Mouse (Mus musculus): Measurements from ENCODE around the gene Fbxw22.
"Not testable (repeated sequence)": the region's sequence is repeated elsewhere in the genome, so short reads cannot be mapped to it uniquely, and the experiment has no call there.

Fbxw22 gene

GRCm38 (mm10) chr9:109404196-109404595, at the start of gene Fbxw22:
TSS of gene Fbxw22 (minus strand) at chr9:109404296.
- DNase-seq (ENCODE audit: low read depth) = not testable (repeated sequence)

DNA sequence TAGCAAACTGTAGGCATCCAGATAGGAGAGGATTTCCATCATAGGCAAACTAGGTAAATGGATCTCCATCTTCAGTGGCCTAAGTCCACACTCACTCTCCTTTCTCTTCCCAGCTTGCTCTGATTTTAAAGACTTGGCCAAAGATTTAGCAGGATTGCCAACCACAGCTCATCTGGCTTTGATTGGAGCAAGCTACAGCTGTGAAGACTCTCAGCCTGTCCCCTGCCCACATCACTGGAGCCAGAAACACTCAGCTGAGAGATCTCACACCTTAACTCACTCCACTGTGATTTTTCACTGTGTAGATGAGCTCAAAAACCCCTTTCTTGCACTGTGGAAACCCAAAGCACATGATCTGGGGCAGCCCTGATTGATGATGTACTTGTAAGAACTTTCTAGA, 44.9 kb upstream of the Fbxw22 start, which contains the start of gene Fbxw16:
TSS of gene Fbxw16 (minus strand) at position 101 of the 400 bp plus-strand sequence.
- no peak for DNase-seq (ENCODE audit: low read depth)

GRCm38 (mm10) chr9:109432956-109433355, 28.9 kb upstream of the Fbxw22 start:
- DNase-seq (ENCODE audit: low read depth) = no peak

- DNase-seq (ENCODE audit: low read depth) = not testable (repeated sequence)
Measured at GRCm38 (mm10) chr9:109339559-109339958, 64.5 kb downstream of the Fbxw22 start, which contains the start of gene Fbxw28. TSS of gene Fbxw28 (minus strand) at chr9:109339659.

Measured in fibroblast of lung, adult 2 months (primary cell).